In the genomic region with DNA sequence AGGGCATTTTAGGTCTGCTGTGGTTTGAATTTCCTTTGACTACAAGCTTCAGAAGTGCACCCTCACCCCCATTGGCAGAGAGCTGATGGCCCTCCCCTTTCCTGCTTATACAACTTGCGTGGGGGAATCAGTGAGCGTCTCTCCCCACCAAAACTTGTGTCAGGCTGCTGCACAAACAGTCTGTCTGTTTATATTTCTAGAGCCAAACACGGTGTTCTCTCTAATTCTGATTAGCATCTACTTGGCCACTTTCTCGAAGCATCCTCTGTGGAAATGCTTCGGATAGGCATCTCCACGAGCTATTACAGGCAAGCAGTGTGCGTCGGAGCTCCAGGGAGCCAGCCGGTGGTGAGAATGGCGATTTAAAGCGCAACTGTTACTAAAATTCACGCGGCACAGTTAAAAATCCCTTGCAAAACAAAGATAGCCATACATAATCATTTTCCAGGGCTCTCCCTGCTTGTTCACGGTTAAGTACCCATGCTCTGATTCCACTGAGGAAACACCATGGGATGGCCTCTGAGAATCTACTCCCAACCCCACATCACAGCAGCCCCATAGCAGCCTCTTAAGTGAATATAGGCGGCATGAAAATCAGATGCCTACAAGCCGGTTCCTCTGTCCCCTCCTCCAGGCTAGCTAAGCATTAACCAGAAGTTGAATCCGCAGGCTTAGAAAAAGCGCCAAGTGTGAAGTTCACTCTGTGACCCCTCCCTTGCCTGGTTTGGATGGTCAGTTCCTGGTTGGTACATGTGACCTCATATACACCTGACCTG, we compare ENCODE assay signal across 8 mouse cellular contexts.
DNase-seq lines count a peak whose midpoint lies in the region; ATAC-seq and TF ChIP-seq lines count a peak whose summit lies in the region.

No protein-coding gene starts in this region.

- H3K9ac ChIP-seq in embryonic facial prominence, embryonic 15.5 days, result no peak overlapping the region; the same call in 1 of the 2 replicates
- no peak overlapping the region for H3K9ac ChIP-seq in kidney, embryonic 14.5 days (ENCODE audit: low read depth, low read length)
- no peak overlapping the region for H3K9ac ChIP-seq in liver, embryonic 14.5 days (replicated peaks)
- H3K9ac ChIP-seq in stomach, embryonic 16.5 days (ENCODE audit: low read length), result peak overlapping the region; percentile 48

- no peaks in the 10 kb centered on the region for H3K36me3 ChIP-seq in embryonic facial prominence, embryonic 15.5 days
- H3K36me3 ChIP-seq in kidney, embryonic 14.5 days (ENCODE audit: control insufficient read depth, insufficient read depth, low read length), result no peaks in the 10 kb centered on the region
- no peaks in the 10 kb centered on the region for H3K36me3 ChIP-seq in liver, embryonic 14.5 days (replicated peaks; ENCODE audit: control insufficient read depth, insufficient read depth, low read depth)
- H3K36me3 ChIP-seq in stomach, embryonic 16.5 days (ENCODE audit: control insufficient read depth, insufficient read depth, low read length), result no peaks in the 10 kb centered on the region

- no peaks in the 10 kb centered on the region for H3K9me3 ChIP-seq in embryonic facial prominence, embryonic 15.5 days (replicated peaks)
- no peaks in the 10 kb centered on the region for H3K9me3 ChIP-seq in kidney, embryonic 14.5 days (ENCODE audit: control insufficient read depth, low read length)
- H3K9me3 ChIP-seq in liver, embryonic 14.5 days (ENCODE audit: control insufficient read depth, low read length), result no peaks in the 10 kb centered on the region
- no peaks in the 10 kb centered on the region for H3K9me3 ChIP-seq in stomach, embryonic 16.5 days (replicated peaks; ENCODE audit: control insufficient read depth, low read length)

- peak overlapping the region; percentile 30 for H3K4me3 ChIP-seq in embryonic facial prominence, embryonic 15.5 days (replicated peaks)
- no peak overlapping the region for H3K4me3 ChIP-seq in kidney, embryonic 14.5 days (ENCODE audit: low read length)
- H3K4me3 ChIP-seq in liver, embryonic 14.5 days (ENCODE audit: insufficient read depth in 1 of 2, low read depth in 2 of 2, low read length in 2 of 2), result no peak overlapping the region
- peak overlapping the region; percentile 20 for H3K4me3 ChIP-seq in stomach, embryonic 16.5 days (replicated peaks; ENCODE audit: low read length)

- DNase-seq in heart, adult 11 months, result peak; percentile 83
- no peak for DNase-seq in heart, adult 8-10 months (ENCODE audit: low spot score)
- peak; percentile 7 to 35 (median 28) for DNase-seq in liver, embryonic 14.5 days (ENCODE audit: low read depth in 3 of 3, low spot score in 3 of 3)
- DNase-seq in adrenal gland, postnatal 10 days, result no peak

- TF ChIP-seq CTCF in liver, embryonic 14.5 days (IDR thresholded peaks at IDR 0.05; ENCODE audit: low read depth), result no peak

- no peak for ATAC-seq in embryonic facial prominence, embryonic 15.5 days (ENCODE audit: insufficient number of reproducible peaks, low FRiP score, low TSS enrichment, low read depth)
- ATAC-seq in kidney, embryonic 14.5 days (ENCODE audit: low FRiP score, low TSS enrichment), result peak; percentile 73
- peak; percentile 57; the same call in 1 of the 2 replicates for ATAC-seq in liver, embryonic 14.5 days (ENCODE audit: insufficient read depth)
- ATAC-seq in stomach, embryonic 16.5 days (ENCODE audit: insufficient read depth, low FRiP score), result peak; percentile 47; the same call in 1 of the 2 replicates
- ATAC-seq in monocyte, adult 5-6 weeks (replicated peaks; ENCODE audit: insufficient number of reproducible peaks, low FRiP score, low TSS enrichment, poor library complexity, severe bottlenecking), result no peak

- peak overlapping the region; percentile 39 for H3K4me2 ChIP-seq in embryonic facial prominence, embryonic 15.5 days (replicated peaks)
- peak overlapping the region; percentile 12 for H3K4me2 ChIP-seq in kidney, embryonic 14.5 days (replicated peaks; ENCODE audit: low read depth, low read length)
- H3K4me2 ChIP-seq in liver, embryonic 14.5 days (ENCODE audit: low read depth), result peak overlapping the region; percentile 37
- peak overlapping the region; percentile 50 for H3K4me2 ChIP-seq in stomach, embryonic 16.5 days (ENCODE audit: low read depth, low read length)

- H3K27ac ChIP-seq in embryonic facial prominence, embryonic 15.5 days (replicated peaks), result no peak overlapping the region
- H3K27ac ChIP-seq in kidney, embryonic 14.5 days (ENCODE audit: low read depth, low read length), result peak overlapping the region; percentile 65; the same call in 1 of the 2 replicates
- no peak overlapping the region for H3K27ac ChIP-seq in liver, embryonic 14.5 days
- peak overlapping the region; percentile 8; the same call in 1 of the 2 replicates for H3K27ac ChIP-seq in stomach, embryonic 16.5 days (ENCODE audit: low read length)

- peaks cover 12% of the 10 kb centered on the region for H3K4me1 ChIP-seq in embryonic facial prominence, embryonic 15.5 days
- peaks cover 11% of the 10 kb centered on the region for H3K4me1 ChIP-seq in kidney, embryonic 14.5 days (ENCODE audit: control insufficient read depth, insufficient read depth, low read length)
- H3K4me1 ChIP-seq in liver, embryonic 14.5 days (replicated peaks; ENCODE audit: control insufficient read depth in 2 of 2, insufficient read depth in 2 of 2, low read length in 1 of 2), result no peaks in the 10 kb centered on the region
- peaks cover 8% of the 10 kb centered on the region; the same call in 1 of the 2 replicates for H3K4me1 ChIP-seq in stomach, embryonic 16.5 days (ENCODE audit: control insufficient read depth, insufficient read depth, low read length)

- H3K27me3 ChIP-seq in embryonic facial prominence, embryonic 15.5 days, result no peaks in the 10 kb centered on the region
- no peaks in the 10 kb centered on the region for H3K27me3 ChIP-seq in kidney, embryonic 14.5 days (ENCODE audit: control insufficient read depth, insufficient read depth, low read length)
- H3K27me3 ChIP-seq in liver, embryonic 14.5 days (ENCODE audit: control insufficient read depth, insufficient read depth, low read length), result no peaks in the 10 kb centered on the region
- no peaks in the 10 kb centered on the region for H3K27me3 ChIP-seq in stomach, embryonic 16.5 days (ENCODE audit: control insufficient read depth, insufficient read depth, low read length)

- TF ChIP-seq EP300 in liver, embryonic 14.5 days (IDR thresholded peaks at IDR 0.05; ENCODE audit: low read depth), result no peak

- WGBS in embryonic facial prominence, embryonic 15.5 days, result 21% methylated on average over 18 of the region's 18 CpGs
- 31% methylated on average over 18 of the region's 18 CpGs for WGBS in kidney, embryonic 14.5 days
- 31% methylated on average over 18 of the region's 18 CpGs for WGBS in liver, embryonic 14.5 days (ENCODE audit: insufficient replicate concordance)
- WGBS in stomach, embryonic 16.5 days, result 19% methylated on average over 18 of the region's 18 CpGs

Comparison
In these comparisons a context has a peak if more than half of its experiments do, and no peak if none do; other contexts are left out.
1. DNase-seq: peak in heart, adult 11 months (single experiment) and liver, embryonic 14.5 days (3 of 3); none in heart, adult 8-10 months (single experiment) and adrenal gland, postnatal 10 days (single experiment).
2. ATAC-seq: peak in kidney, embryonic 14.5 days (single experiment), liver, embryonic 14.5 days (single experiment) and stomach, embryonic 16.5 days (single experiment); none in embryonic facial prominence, embryonic 15.5 days (single experiment) and monocyte, adult 5-6 weeks (single experiment).
3. H3K27ac ChIP-seq: peak in kidney, embryonic 14.5 days (single experiment) and stomach, embryonic 16.5 days (single experiment); none in embryonic facial prominence, embryonic 15.5 days (single experiment) and liver, embryonic 14.5 days (single experiment).
4. H3K4me3 ChIP-seq: peak in embryonic facial prominence, embryonic 15.5 days (single experiment) and stomach, embryonic 16.5 days (single experiment); none in kidney, embryonic 14.5 days (single experiment) and liver, embryonic 14.5 days (0 of 2).
5. Peak in every context shown above with its lines, with median percentiles within 50 percentile points of each other: H3K4me2 ChIP-seq.